Mouse (Mus musculus) limb, embryonic 15.5 days (tissue): ENCODE measurements around the gene Yipf4. TPM values are rescaled to one million over a fixed set of nuclear protein-coding genes. Genes with fewer than 3 reads are reported as not detected.
"Not testable (repeated sequence)": the region's sequence is repeated elsewhere in the genome, so short reads cannot be mapped to it uniquely, and the experiment has no call there.

Experiments used
- ATAC-seq: fragments of 200-750 bp; cut with Nextera tagmentation; 2 replicates; pipeline ENCODE4 v1.8.0; 2017; ENCODE audit warnings: low read depth, moderate TSS enrichment; ENCODE audit not compliant: insufficient number of reproducible peaks, low FRiP score, low TSS enrichment
- H3K27ac ChIP-seq: fragments of 300-500 bp; sonication (generic); 2 replicates; pipeline ENCODE4 v1.5.1; 2015; ENCODE audit warnings: moderate library complexity, mild to moderate bottlenecking, inconsistent platforms
- H3K27me3 ChIP-seq: fragments of 300-500 bp; sonication (generic); 2 replicates; pipeline ENCODE4 v1.6.1; 2015; ENCODE audit warnings: inconsistent platforms
- H3K36me3 ChIP-seq: fragments of 300-500 bp; sonication (generic); 2 replicates; pipeline ENCODE4 v1.6.1; 2015; ENCODE audit warnings: inconsistent platforms
- H3K4me1 ChIP-seq: fragments of 300-500 bp; sonication (generic); 2 replicates; pipeline ENCODE4 v1.6.1; 2015; ENCODE audit warnings: inconsistent platforms
- H3K4me2 ChIP-seq: fragments of 300-500 bp; sonication (generic); 2 replicates; pipeline ENCODE4 v1.6.1; 2015; ENCODE audit warnings: mild to moderate bottlenecking, inconsistent platforms
- H3K4me3 ChIP-seq: fragments of 300-500 bp; sonication (generic); 2 replicates; pipeline ENCODE4 v1.5.1; 2015; ENCODE audit warnings: mild to moderate bottlenecking, inconsistent platforms
- H3K9ac ChIP-seq: fragments of 300-500 bp; sonication (generic); 2 replicates; pipeline ENCODE4 v1.6.1; 2015; ENCODE audit warnings: inconsistent platforms
- H3K9me3 ChIP-seq: fragments of 300-500 bp; sonication (generic); 2 replicates; pipeline ENCODE4 v1.6.1; 2016; ENCODE audit warnings: inconsistent platforms
- WGBS: fragments of 180-500 bp; shearing (Covaris S2); methylation state at CpG from one replicate; pipeline ENCODE4 v1.1.7; 2015; 5-methylcytosine and 5-hydroxymethylcytosine counted together
- polyA plus RNA-seq: library from polyadenylated mRNA; unstranded; fragments of >200 nt; fragmentation: Nextera tagmentation; extraction: Ambion mirVana; gene quantifications from 2 replicates; pipeline ENCODE4 v1.2.1, GENCODE M21; 2015

The Yipf4 gene
- 55.9 and 67.8 TPM in 2 replicates for polyA plus RNA-seq

GRCm38 (mm10) chr17:74489024-74489900 lies at the start of gene Yipf4:
Gene Yipf4 (plus strand): TSS chr17:74489493.
- Histone ChIP-seq H3K4me1 (no peaks in the 10 kb centered on the region), H3K27me3 (no peaks in the 10 kb centered on the region), H3K4me2 (peak within 1 kb of the TSS; percentile 53), H3K36me3 (peaks cover 19% of the 10 kb centered on the region), H3K27ac (peak within 1 kb of the TSS; percentile 89), H3K9ac (peak within 1 kb of the TSS; percentile 93), H3K9me3 (no peaks in the 10 kb centered on the region), H3K4me3 (peak within 1 kb of the TSS; percentile 97)
- peak; percentile 95 for ATAC-seq
- 5% methylated on average over 57 of the region's 58 CpGs for WGBS

GRCm38 (mm10) chr17:74440486-74440885 lies 48.8 kb upstream of the Yipf4 start:
- WGBS: 67% methylated on average over 5 of the region's 5 CpGs
- no peak overlapping the region for H3K4me3 ChIP-seq
- H3K36me3 ChIP-seq: no peaks in the 10 kb centered on the region
- H3K9ac ChIP-seq: no peak overlapping the region
- no peak overlapping the region for H3K4me2 ChIP-seq
- H3K9me3 ChIP-seq: no peaks in the 10 kb centered on the region
- no peaks in the 10 kb centered on the region for H3K4me1 ChIP-seq
- H3K27ac ChIP-seq: no peak overlapping the region
- H3K27me3 ChIP-seq: no peaks in the 10 kb centered on the region
- ATAC-seq: no peak

- ATAC-seq: 0 out of 2 replicates have a peak, but pooled peaks have one; percentile 10
- WGBS: 85% methylated on average over 10 of the region's 10 CpGs
- no peaks in the 10 kb centered on the region for H3K36me3 ChIP-seq
- H3K4me3 ChIP-seq: no peak overlapping the region
- no peaks in the 10 kb centered on the region for H3K27me3 ChIP-seq
- H3K4me2 ChIP-seq: no peak overlapping the region
- H3K27ac ChIP-seq: no peak overlapping the region
- no peaks in the 10 kb centered on the region for H3K9me3 ChIP-seq
- H3K4me1 ChIP-seq: no peaks in the 10 kb centered on the region
- no peak overlapping the region for H3K9ac ChIP-seq
Measured at GRCm38 (mm10) chr17:74449776-74450175, 39.5 kb upstream of the Yipf4 start.

GRCm38 (mm10) chr17:74453928-74454327 lies 35.4 kb upstream of the Yipf4 start:
- H3K4me1 ChIP-seq: no peaks in the 10 kb centered on the region
- no peak for ATAC-seq
- no peaks in the 10 kb centered on the region for H3K9me3 ChIP-seq
- H3K36me3 ChIP-seq: no peaks in the 10 kb centered on the region
- no peak overlapping the region for H3K27ac ChIP-seq
- H3K9ac ChIP-seq: no peak overlapping the region
- 75% methylated on average over 3 of the region's 3 CpGs for WGBS
- H3K4me2 ChIP-seq: no peak overlapping the region
- H3K27me3 ChIP-seq: no peaks in the 10 kb centered on the region
- no peak overlapping the region for H3K4me3 ChIP-seq

- no peak for ATAC-seq
- 79% methylated on average over 1 of the region's 1 CpGs for WGBS
- no peak overlapping the region for H3K27ac ChIP-seq
Measured at GRCm38 (mm10) chr17:74454660-74455059, 34.6 kb upstream of the Yipf4 start.

GRCm38 (mm10) chr17:74455426-74455825 lies 33.9 kb upstream of the Yipf4 start:
- Histone ChIP-seq H3K27ac (no peak overlapping the region), H3K36me3 (no peaks in the 10 kb centered on the region), H3K27me3 (no peaks in the 10 kb centered on the region), H3K9me3 (no peaks in the 10 kb centered on the region), H3K4me3 (no peak overlapping the region), H3K9ac (no peak overlapping the region), H3K4me1 (no peaks in the 10 kb centered on the region), H3K4me2 (no peak overlapping the region)
- 83% methylated on average over 4 of the region's 4 CpGs for WGBS
- no peak for ATAC-seq

More at GRCm38 (mm10) chr17:74454660-74455059, 34.6 kb upstream of the Yipf4 start:
- H3K36me3 ChIP-seq: no peaks in the 10 kb centered on the region
- no peak overlapping the region for H3K4me2 ChIP-seq
- H3K9me3 ChIP-seq: no peaks in the 10 kb centered on the region
- no peak overlapping the region for H3K9ac ChIP-seq
- no peak overlapping the region for H3K4me3 ChIP-seq
- H3K4me1 ChIP-seq: no peaks in the 10 kb centered on the region
- H3K27me3 ChIP-seq: no peaks in the 10 kb centered on the region

- Histone ChIP-seq H3K27ac (no peak overlapping the region), H3K36me3 (no peaks in the 10 kb centered on the region), H3K9ac (no peak overlapping the region), H3K4me3 (no peak overlapping the region), H3K4me1 (no peaks in the 10 kb centered on the region), H3K4me2 (no peak overlapping the region), H3K27me3 (no peaks in the 10 kb centered on the region), H3K9me3 (no peaks in the 10 kb centered on the region)
- WGBS: 91% methylated on average over 5 of the region's 5 CpGs
- ATAC-seq: no peak
Measured at GRCm38 (mm10) chr17:74456825-74457224, 32.5 kb upstream of the Yipf4 start.

GRCm38 (mm10) chr17:74457972-74458677 lies 31.2 kb upstream of the Yipf4 start:
- no peak for ATAC-seq
- 72% methylated on average over 10 of the region's 10 CpGs for WGBS

GRCm38 (mm10) chr17:74458711-74459408 lies 30.4 kb upstream of the Yipf4 start, which contains the start of gene Nlrc4:
Gene Nlrc4 (minus strand): TSS chr17:74459142.
- H3K27ac ChIP-seq: no peak within 1 kb of the TSS
- H3K27me3 ChIP-seq: no peaks in the 10 kb centered on the region
- WGBS: 59% methylated on average over 8 of the region's 8 CpGs
- no peaks in the 10 kb centered on the region for H3K9me3 ChIP-seq
- no peak within 1 kb of the TSS for H3K4me2 ChIP-seq
- no peaks in the 10 kb centered on the region for H3K36me3 ChIP-seq
- no peak within 1 kb of the TSS for H3K4me3 ChIP-seq
- no peaks in the 10 kb centered on the region for H3K4me1 ChIP-seq
- H3K9ac ChIP-seq: no peak within 1 kb of the TSS
- no peak for ATAC-seq

More at GRCm38 (mm10) chr17:74457972-74458677, 31.2 kb upstream of the Yipf4 start:
- Histone ChIP-seq H3K27me3 (no peaks in the 10 kb centered on the region), H3K4me1 (no peaks in the 10 kb centered on the region), H3K27ac (no peak overlapping the region), H3K36me3 (no peaks in the 10 kb centered on the region), H3K9me3 (no peaks in the 10 kb centered on the region), H3K4me3 (no peak overlapping the region), H3K9ac (no peak overlapping the region), H3K4me2 (no peak overlapping the region)

GRCm38 (mm10) chr17:74463510-74463909 lies 25.8 kb upstream of the Yipf4 start:
- no peaks in the 10 kb centered on the region for H3K36me3 ChIP-seq
- H3K27me3 ChIP-seq: no peaks in the 10 kb centered on the region
- no peak overlapping the region for H3K4me2 ChIP-seq
- no peak for ATAC-seq
- H3K9ac ChIP-seq: no peak overlapping the region
- no peak overlapping the region for H3K4me3 ChIP-seq
- H3K9me3 ChIP-seq: no peaks in the 10 kb centered on the region
- no peak overlapping the region for H3K27ac ChIP-seq
- no peaks in the 10 kb centered on the region for H3K4me1 ChIP-seq

GRCm38 (mm10) chr17:74467981-74468380 lies 21.3 kb upstream of the Yipf4 start:
- not testable (repeated sequence) for H3K9ac ChIP-seq, H3K4me2 ChIP-seq, ATAC-seq, H3K36me3 ChIP-seq, H3K4me1 ChIP-seq, H3K27me3 ChIP-seq, H3K9me3 ChIP-seq, H3K4me3 ChIP-seq, H3K27ac ChIP-seq
- WGBS: 82% methylated on average over 2 of the region's 2 CpGs
